Mouse (Mus musculus) spleen, adult 2 months (tissue): ENCODE measurements around the gene C1rl.

Experiments
- CTCF ChIP-seq: fragments of 200-500 bp; IDR thresholded peaks from 2 replicates; pipeline ENCODE4 v1.5.1; 2011; ENCODE audit warnings: mild to moderate bottlenecking, inconsistent platforms; ENCODE audit not compliant: insufficient read depth, insufficient read length, insufficient replicate concordance; ENCODE audit errors: extremely low read depth
- POLR2A ChIP-seq: fragments of 200-500 bp; IDR thresholded peaks from 2 replicates; pipeline ENCODE4 v1.6.1; 2011; ENCODE audit warnings: low read depth, low read length, inconsistent platforms

GRCm38 (mm10) chr6:124463881-124464291 is 29.0 kb upstream of the C1rl start:
- TF ChIP-seq CTCF, result no peak
- TF ChIP-seq POLR2A, result no peak
